Mouse (Mus musculus) ES-E14 (cell line): ENCODE results near the gene Ebf1. TPM values are rescaled to one million over a fixed set of nuclear protein-coding genes. Genes with fewer than 3 reads are reported as not detected.

Experiments
- DNase-seq: peaks from one replicate; pipeline ENCODE4 v3.0.0-alpha.2; 2013; ENCODE audit warnings: low read depth, low spot score
- H3K27ac ChIP-seq: 2 replicates; pipeline ENCODE4 v1.5.1; 2012; ENCODE audit warnings: low read depth, mild to moderate bottlenecking, low read length, moderate library complexity, mixed read lengths; ENCODE audit not compliant: poor library complexity, insufficient read depth, severe bottlenecking
- H3K36me3 ChIP-seq: 2 replicates; pipeline ENCODE4 v1.6.1; 2012; ENCODE audit warnings: mild to moderate bottlenecking, low read length, moderate library complexity, mixed read lengths; ENCODE audit not compliant: control insufficient read depth, poor library complexity, insufficient read depth, severe bottlenecking
- H3K4me1 ChIP-seq, 2 experiments: fragments of 150-350 bp in 1 of 2; sonication (generic) in 1 of 2; 2 replicates each; pipeline ENCODE4 v1.6.1; 2012; ENCODE audit warnings: low read length in 2 of 2, mild to moderate bottlenecking in 1 of 2, mixed read lengths in 1 of 2; ENCODE audit not compliant: control insufficient read depth in 2 of 2, insufficient read depth in 2 of 2, poor library complexity in 1 of 2
- H3K4me3 ChIP-seq, 2 experiments: fragments of 150-350 bp in 1 of 2; sonication (generic) in 1 of 2; 2 replicates each; pipeline ENCODE4 v1.5.1; 2012; ENCODE audit warnings: low read length in 2 of 2, low read depth in 1 of 2, mild to moderate bottlenecking in 1 of 2, mixed read lengths in 1 of 2; ENCODE audit not compliant: insufficient read depth in 1 of 2, poor library complexity in 1 of 2, severe bottlenecking in 1 of 2
- H3K9ac ChIP-seq: 2 replicates; pipeline ENCODE4 v1.6.1; 2012; ENCODE audit warnings: low read depth, mild to moderate bottlenecking, low read length, mixed read lengths; ENCODE audit not compliant: poor library complexity, insufficient read depth, severe bottlenecking
- H3K9me3 ChIP-seq: fragments of 150-350 bp; sonication (generic); 2 replicates; pipeline ENCODE4 v1.6.1; 2012; ENCODE audit warnings: low read depth, mild to moderate bottlenecking, low read length; ENCODE audit not compliant: control insufficient read depth, insufficient read depth
- CHD2 ChIP-seq: IDR thresholded peaks from 2 replicates; pipeline ENCODE4 v1.6.1; 2014; ENCODE audit warnings: mild to moderate bottlenecking, low read depth, low read length, inconsistent platforms
- HCFC1 ChIP-seq: IDR thresholded peaks from 2 replicates; pipeline ENCODE4 v1.6.1; 2012; ENCODE audit warnings: low read length, inconsistent platforms, borderline replicate concordance; ENCODE audit not compliant: insufficient read depth
- MAFK ChIP-seq: IDR thresholded peaks from 2 replicates; pipeline ENCODE4 v1.6.1; 2014; ENCODE audit warnings: mild to moderate bottlenecking, low read depth, low read length, inconsistent platforms; ENCODE audit not compliant: insufficient read depth
- ZC3H11A ChIP-seq: IDR thresholded peaks from 2 replicates; pipeline ENCODE4 v1.6.1; 2012; ENCODE audit warnings: low read depth, mild to moderate bottlenecking, inconsistent platforms, low read length, borderline replicate concordance
- ZNF384 ChIP-seq: IDR thresholded peaks from 2 replicates; pipeline ENCODE4 v1.6.1; 2012; ENCODE audit warnings: low read depth, low read length, inconsistent platforms
- in situ Hi-C, 2 experiments: fragments of 600-800 bp; cut with MboI; formaldehyde crosslinking; loops; one replicate each; pipeline ENCODE4 v1.15.1; 2025; ENCODE audit warnings: low sequenced_read_pairs in 2 of 2, inconsistent platforms in 1 of 2; ENCODE audit not compliant: unreplicated experiment in 2 of 2
- total RNA-seq: library from RNA; depleted of rRNA; stranded (reverse); fragments of 300-350 nt; gene quantifications from 2 replicates; pipeline ENCODE4 v1.2.3, GENCODE M21; 2012

Ebf1 gene
- total RNA-seq, 1 experiment = 3.2 TPM

DNA sequence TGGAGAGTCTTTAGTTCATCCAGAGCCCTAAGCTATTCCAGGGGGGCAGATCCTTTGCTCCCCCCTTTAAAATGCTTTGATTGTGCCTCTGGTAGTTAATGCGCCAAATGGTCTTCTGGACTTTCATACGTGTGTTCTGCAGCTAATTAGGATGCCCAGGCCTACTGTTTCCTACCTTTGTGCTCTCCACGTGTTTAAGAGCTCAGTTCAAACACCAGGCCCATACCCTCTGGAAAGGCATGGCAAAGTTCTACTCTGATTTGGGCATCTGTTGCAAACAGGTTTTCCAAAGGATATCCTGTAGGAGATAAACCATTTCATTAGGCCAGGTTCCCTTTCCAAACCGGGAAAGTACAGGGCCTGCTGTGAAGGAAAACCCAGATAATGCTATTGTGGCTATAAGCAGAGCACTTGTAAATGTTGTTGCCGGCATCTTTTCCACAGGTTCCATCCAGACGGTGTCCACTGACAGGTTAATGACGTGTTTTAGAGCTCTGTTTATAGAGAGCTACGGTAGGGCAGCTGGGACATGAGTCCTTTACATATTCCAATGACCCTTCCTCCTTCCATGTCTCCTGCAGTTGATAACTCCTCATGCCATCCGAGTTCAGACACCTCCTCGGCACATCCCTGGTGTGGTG is 306.9 kb downstream of the Ebf1 start:
- Histone ChIP-seq H3K4me1 (no peaks in the 10 kb centered on the region), H3K9ac (no peak overlapping the region), H3K27ac (no peak overlapping the region), H3K9me3 (no peaks in the 10 kb centered on the region), H3K36me3 (no peaks in the 10 kb centered on the region), H3K4me3 (no peak overlapping the region)
- TF ChIP-seq MAFK = no peak
- no peak for TF ChIP-seq ZNF384
- no peak for TF ChIP-seq CHD2
- no peak for TF ChIP-seq ZC3H11A
- no peak for TF ChIP-seq HCFC1
- in situ Hi-C loops = no loop called here
- no peak for DNase-seq

DNA sequence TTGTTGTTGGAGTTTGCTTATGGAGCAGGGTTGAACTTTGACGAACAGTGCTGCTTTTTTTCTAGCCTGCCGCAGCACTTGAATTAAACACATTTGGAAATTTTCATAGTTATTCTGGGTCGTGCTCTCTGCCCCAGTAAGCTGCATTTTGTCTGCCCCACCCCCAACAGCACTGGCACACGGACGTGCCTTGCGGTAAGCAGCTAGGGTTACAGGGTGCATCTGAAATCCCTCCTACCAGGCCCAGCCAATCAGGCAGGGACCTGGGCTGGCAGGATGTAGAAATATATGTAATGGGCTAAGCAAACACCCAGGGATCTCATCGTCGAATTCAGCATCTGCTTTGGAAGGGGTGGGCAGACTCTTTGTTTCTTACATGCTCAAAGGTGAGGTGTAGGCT is 307.8 kb downstream of the Ebf1 start:
- H3K36me3 ChIP-seq = no peaks in the 10 kb centered on the region
- no peak overlapping the region for H3K27ac ChIP-seq
- no peaks in the 10 kb centered on the region for H3K9me3 ChIP-seq
- TF ChIP-seq ZNF384 = no peak
- TF ChIP-seq ZC3H11A = no peak
- no peak for TF ChIP-seq MAFK
- TF ChIP-seq HCFC1 = no peak
- no peak for TF ChIP-seq CHD2
- DNase-seq = no peak
- no peak overlapping the region for H3K9ac ChIP-seq
- no peaks in the 10 kb centered on the region for H3K4me1 ChIP-seq
- in situ Hi-C loops = no loop called here
- no peak overlapping the region for H3K4me3 ChIP-seq

DNA sequence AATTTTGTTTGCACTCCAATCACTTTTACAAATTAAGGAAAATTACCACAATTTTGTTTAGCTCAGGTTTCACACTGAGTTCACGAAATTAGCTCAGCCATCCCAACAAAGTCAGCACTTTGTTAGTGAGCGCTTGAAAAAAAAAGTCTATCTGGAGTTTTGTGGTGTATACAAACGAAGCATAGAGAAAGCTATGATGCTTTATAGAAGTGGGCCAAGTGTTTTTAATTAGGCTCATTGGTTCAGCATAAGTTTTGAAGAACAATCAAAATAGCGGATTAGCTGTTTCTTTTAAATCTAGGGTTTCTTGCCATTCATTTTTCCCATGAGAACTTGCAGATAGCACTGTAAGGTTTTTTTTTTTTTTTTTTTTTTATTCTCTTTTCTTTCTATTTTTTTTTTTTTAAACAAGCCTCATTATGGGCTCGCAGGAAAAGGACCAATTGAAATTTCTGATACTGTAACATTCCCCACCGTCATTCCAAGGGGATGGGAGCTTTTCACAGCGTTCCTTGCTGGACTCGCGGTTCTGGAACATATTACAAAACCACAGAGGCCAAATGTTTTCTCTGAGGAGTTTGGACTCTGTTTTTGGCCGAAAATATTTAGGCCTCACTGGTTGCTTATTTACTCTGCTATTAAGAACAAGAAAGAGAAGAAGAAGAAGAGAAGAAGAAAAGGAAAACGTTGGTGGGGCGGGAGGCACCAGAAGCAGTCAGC is 308.8 kb downstream of the Ebf1 start:
- Histone ChIP-seq H3K27ac (no peak overlapping the region), H3K4me1 (no peaks in the 10 kb centered on the region), H3K4me3 (no peak overlapping the region), H3K9me3 (no peaks in the 10 kb centered on the region), H3K36me3 (no peaks in the 10 kb centered on the region), H3K9ac (no peak overlapping the region)
- in situ Hi-C loops = no loop called here
- no peak for TF ChIP-seq MAFK
- DNase-seq = no peak

DNA sequence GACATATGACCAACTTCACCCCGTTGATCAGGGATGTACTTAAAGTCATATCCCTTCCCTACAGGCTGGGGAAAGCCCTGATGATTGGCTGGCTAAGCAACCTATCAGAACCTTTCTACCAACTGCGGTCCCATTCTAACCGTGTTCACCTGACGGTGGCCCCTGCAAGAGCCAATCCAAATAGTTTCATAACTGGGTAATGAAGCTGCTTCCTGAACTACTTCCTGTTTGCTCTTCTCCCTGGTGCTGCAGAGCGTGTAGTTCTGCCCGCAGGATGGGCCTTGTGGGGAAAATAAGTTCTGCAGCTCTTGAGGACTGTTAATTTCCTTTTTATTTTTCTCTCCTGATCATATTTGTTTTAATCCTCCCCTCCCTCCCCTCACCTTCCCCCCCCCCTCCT is 311.3 kb downstream of the Ebf1 start:
- in situ Hi-C loops = no loop called here
- H3K4me3 ChIP-seq = no peak overlapping the region
- no peaks in the 10 kb centered on the region for H3K9me3 ChIP-seq
- no peak overlapping the region for H3K9ac ChIP-seq
- TF ChIP-seq CHD2 (no peak), MAFK (no peak), ZNF384 (no peak), ZC3H11A (no peak), HCFC1 (no peak)
- no peaks in the 10 kb centered on the region for H3K36me3 ChIP-seq
- no peak overlapping the region for H3K27ac ChIP-seq
- no peak for DNase-seq
- no peaks in the 10 kb centered on the region for H3K4me1 ChIP-seq

- H3K36me3 ChIP-seq = no peaks in the 10 kb centered on the region
- no peak overlapping the region for H3K4me3 ChIP-seq
- in situ Hi-C loops = no loop called here
- DNase-seq = no peak
- H3K4me1 ChIP-seq = no peaks in the 10 kb centered on the region
- no peak overlapping the region for H3K27ac ChIP-seq
- no peak for TF ChIP-seq CHD2
- TF ChIP-seq HCFC1 = no peak
- TF ChIP-seq ZC3H11A = no peak
- TF ChIP-seq ZNF384 = no peak
- TF ChIP-seq MAFK = no peak
- H3K9me3 ChIP-seq = no peaks in the 10 kb centered on the region
- H3K9ac ChIP-seq = no peak overlapping the region
Measured at GRCm38 (mm10) chr11:44932942-44933483, 315.9 kb downstream of the Ebf1 start.
